Mouse (Mus musculus): ENCODE measurements around the gene Olfr1331. TPM values are rescaled to one million over a fixed set of nuclear protein-coding genes. Genes with fewer than 3 reads are reported as not detected.

Gene Olfr1331
- polyA plus RNA-seq (2015; fragmentation: Nextera tagmentation; extraction: Ambion mirVana) = not detected in 2 replicates

DNA sequence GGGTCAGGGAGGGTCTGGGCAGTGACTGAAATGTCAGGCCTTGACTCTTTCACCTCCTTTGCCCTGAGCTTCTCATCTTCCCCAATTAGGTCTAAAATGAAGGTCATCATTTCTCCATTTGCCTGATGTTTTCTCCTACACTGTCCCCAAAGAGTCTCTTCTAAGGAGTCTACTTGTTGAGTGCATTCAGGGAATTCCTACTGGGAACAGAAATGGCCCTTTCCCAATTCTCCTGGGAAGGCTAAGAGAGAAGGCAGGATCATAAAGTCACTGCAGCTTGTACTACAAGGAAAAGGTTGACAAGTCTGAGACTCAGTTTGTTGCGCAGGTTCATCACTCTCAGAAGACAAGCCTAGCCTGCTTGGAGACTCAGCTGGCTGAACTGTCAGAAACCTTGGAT lies at the start of gene Olfr1331:
Gene Olfr1331 (plus strand): TSS at position 301 of the 400 bp plus-strand sequence.
- Histone ChIP-seq H3K4me3 (ENCODE audit: low read depth, low read length) (no peak within 1 kb of the TSS), H3K27me3 (ENCODE audit: control insufficient read depth, insufficient read depth, low read length) (no peaks in the 10 kb centered on the region), H3K4me2 (replicated peaks; ENCODE audit: low read depth) (no peak within 1 kb of the TSS), H3K9me3 (ENCODE audit: control insufficient read depth, low read length) (no peaks in the 10 kb centered on the region), H3K9ac (ENCODE audit: low read length) (no peak within 1 kb of the TSS), H3K36me3 (ENCODE audit: control insufficient read depth, insufficient read depth, low read length) (no peaks in the 10 kb centered on the region), H3K4me1 (replicated peaks; ENCODE audit: control insufficient read depth, insufficient read depth) (no peaks in the 10 kb centered on the region), H3K27ac (replicated peaks) (no peak within 1 kb of the TSS)
- DNase-seq (ENCODE audit: low spot score) (no peak), ATAC-seq (ENCODE audit: low FRiP score, low TSS enrichment) (no peak)
- TF ChIP-seq CTCF (IDR thresholded peaks at IDR 0.05; ENCODE audit: low read depth) = no peak
- no peak for TF ChIP-seq EP300 (optimal IDR thresholded peaks at IDR 0.05)
- 100% methylated on average over 1 of the region's 1 CpGs for WGBS

DNA sequence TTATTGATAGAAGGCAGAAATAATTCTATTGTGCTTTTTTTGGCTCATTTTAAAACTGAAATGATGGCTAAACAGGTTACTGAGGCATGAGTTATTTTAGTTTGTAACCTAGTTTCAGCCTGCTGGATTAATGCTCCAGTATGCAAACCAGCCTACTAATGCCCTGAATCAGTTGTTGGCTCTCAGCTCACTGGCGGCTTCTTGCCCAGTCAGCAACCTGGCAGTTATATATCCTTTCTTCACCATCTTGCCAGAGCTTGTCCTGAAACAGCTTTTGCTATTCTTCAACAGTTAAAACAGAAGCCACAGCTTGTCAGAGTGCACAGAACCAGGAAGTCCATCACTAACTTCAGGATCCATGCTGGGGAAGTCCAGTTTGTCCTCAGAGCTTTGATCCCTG lies 45.5 kb upstream of the Olfr1331 start:
- ATAC-seq (ENCODE audit: low FRiP score, low TSS enrichment) = no peak
- Histone ChIP-seq H3K4me2 (replicated peaks; ENCODE audit: low read depth) (no peak overlapping the region), H3K4me3 (ENCODE audit: low read depth, low read length) (no peak overlapping the region), H3K4me1 (replicated peaks; ENCODE audit: control insufficient read depth, insufficient read depth) (no peaks in the 10 kb centered on the region), H3K27me3 (ENCODE audit: control insufficient read depth, insufficient read depth, low read length) (no peaks in the 10 kb centered on the region), H3K36me3 (ENCODE audit: control insufficient read depth, insufficient read depth, low read length) (no peaks in the 10 kb centered on the region), H3K27ac (replicated peaks) (no peak overlapping the region), H3K9me3 (ENCODE audit: control insufficient read depth, low read length) (no peaks in the 10 kb centered on the region), H3K9ac (ENCODE audit: low read length) (no peak overlapping the region)
- 70% methylated on average over 1 of the region's 1 CpGs for WGBS
- no peak for TF ChIP-seq EP300 (optimal IDR thresholded peaks at IDR 0.05)
- no peak for TF ChIP-seq CTCF (IDR thresholded peaks at IDR 0.05; ENCODE audit: low read depth)
- no peak for DNase-seq (ENCODE audit: low spot score)

DNA sequence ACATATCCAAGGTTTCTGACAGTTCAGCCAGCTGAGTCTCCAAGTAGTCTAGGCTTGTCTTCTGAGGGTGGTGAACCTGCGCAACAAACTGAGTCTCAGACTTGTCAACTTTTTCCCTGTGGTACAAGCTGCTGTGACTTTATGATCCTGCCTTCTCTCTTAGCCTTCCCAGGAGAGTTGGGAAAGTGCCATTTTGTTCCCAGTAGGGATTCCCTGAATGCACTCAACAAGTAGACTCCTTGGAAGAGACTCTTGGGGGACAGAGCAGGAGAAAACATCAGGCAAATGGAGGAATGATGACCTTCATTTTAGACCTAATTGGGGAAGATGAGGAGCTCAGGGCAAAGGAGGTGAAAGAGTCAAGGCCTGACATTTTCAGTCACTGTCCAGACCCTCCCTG lies 28.3 kb upstream of the Olfr1331 start, which contains the start of gene Olfr1333:
Gene Olfr1333 (minus strand): TSS at position 101 of the 400 bp plus-strand sequence.
- DNase-seq (ENCODE audit: low spot score) (no peak), ATAC-seq (ENCODE audit: low FRiP score, low TSS enrichment) (no peak)
- H3K27ac ChIP-seq (replicated peaks) = no peak within 1 kb of the TSS
- 100% methylated on average over 1 of the region's 1 CpGs for WGBS
- no peak within 1 kb of the TSS for H3K4me3 ChIP-seq (ENCODE audit: low read depth, low read length)
- no peaks in the 10 kb centered on the region for H3K9me3 ChIP-seq (ENCODE audit: control insufficient read depth, low read length)
- H3K4me1 ChIP-seq (replicated peaks; ENCODE audit: control insufficient read depth, insufficient read depth) = no peaks in the 10 kb centered on the region
- no peaks in the 10 kb centered on the region for H3K36me3 ChIP-seq (ENCODE audit: control insufficient read depth, insufficient read depth, low read length)
- no peak within 1 kb of the TSS for H3K9ac ChIP-seq (ENCODE audit: low read length)
- H3K4me2 ChIP-seq (replicated peaks; ENCODE audit: low read depth) = no peak within 1 kb of the TSS
- H3K27me3 ChIP-seq (ENCODE audit: control insufficient read depth, insufficient read depth, low read length) = no peaks in the 10 kb centered on the region
- no peak for TF ChIP-seq EP300 (optimal IDR thresholded peaks at IDR 0.05)
- no peak for TF ChIP-seq CTCF (IDR thresholded peaks at IDR 0.05; ENCODE audit: low read depth)

DNA sequence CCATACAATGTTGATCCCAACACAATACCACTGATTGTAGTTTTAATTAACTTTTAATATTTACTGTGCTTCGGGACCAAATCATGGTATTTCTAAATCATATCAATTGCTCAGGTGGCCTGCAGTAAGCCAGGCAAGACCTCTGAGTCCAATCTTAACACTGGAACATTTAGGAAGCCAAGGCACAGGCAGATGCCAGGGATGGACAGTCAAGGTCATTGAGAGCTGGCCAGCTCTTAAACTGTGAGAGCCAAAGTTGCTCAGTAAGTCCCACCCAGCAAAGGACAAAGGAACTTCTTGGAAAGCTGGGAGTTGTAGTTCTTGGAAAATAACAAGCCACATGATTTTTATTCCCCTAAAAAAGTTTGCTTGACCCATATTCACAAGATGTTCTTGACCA lies 2.7 kb upstream of the Olfr1331 start:
- WGBS = 83% methylated on average over 1 of the region's 1 CpGs
- DNase-seq (ENCODE audit: low spot score) = no peak
- Histone ChIP-seq H3K9me3 (ENCODE audit: control insufficient read depth, low read length) (no peaks in the 10 kb centered on the region), H3K4me1 (replicated peaks; ENCODE audit: control insufficient read depth, insufficient read depth) (no peaks in the 10 kb centered on the region), H3K36me3 (ENCODE audit: control insufficient read depth, insufficient read depth, low read length) (no peaks in the 10 kb centered on the region), H3K4me3 (ENCODE audit: low read depth, low read length) (no peak overlapping the region), H3K27me3 (ENCODE audit: control insufficient read depth, insufficient read depth, low read length) (no peaks in the 10 kb centered on the region), H3K9ac (ENCODE audit: low read length) (no peak overlapping the region), H3K4me2 (replicated peaks; ENCODE audit: low read depth) (no peak overlapping the region), H3K27ac (replicated peaks) (no peak overlapping the region)
- TF ChIP-seq CTCF (IDR thresholded peaks at IDR 0.05; ENCODE audit: low read depth) (no peak), EP300 (optimal IDR thresholded peaks at IDR 0.05) (no peak)
- ATAC-seq (ENCODE audit: low FRiP score, low TSS enrichment) = no peak

DNA sequence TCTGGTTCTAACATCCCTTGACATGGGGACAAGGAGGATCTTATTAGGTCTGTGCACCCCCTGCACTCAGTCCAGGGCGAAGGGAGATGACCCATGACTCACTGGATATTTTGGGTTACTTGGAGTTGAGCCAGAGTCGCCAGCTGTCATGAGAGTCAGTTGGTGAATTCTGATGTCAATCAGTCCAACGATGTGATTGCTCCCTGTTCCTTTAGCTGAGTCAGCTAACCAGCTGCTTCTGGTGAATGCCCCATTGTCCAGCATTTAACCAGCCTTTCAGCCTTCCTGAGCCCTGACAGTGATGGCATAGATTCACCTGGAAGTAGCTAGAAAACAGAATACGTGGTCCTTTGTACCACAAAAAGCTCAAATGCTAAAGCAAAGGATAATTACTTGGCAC lies 1.7 kb upstream of the Olfr1331 start:
- DNase-seq (ENCODE audit: low spot score) = no peak
- H3K4me2 ChIP-seq (replicated peaks; ENCODE audit: low read depth) = no peak overlapping the region
- H3K27me3 ChIP-seq (ENCODE audit: control insufficient read depth, insufficient read depth, low read length) = no peaks in the 10 kb centered on the region
- H3K9ac ChIP-seq (ENCODE audit: low read length) = no peak overlapping the region
- no peaks in the 10 kb centered on the region for H3K9me3 ChIP-seq (ENCODE audit: control insufficient read depth, low read length)
- no peaks in the 10 kb centered on the region for H3K4me1 ChIP-seq (replicated peaks; ENCODE audit: control insufficient read depth, insufficient read depth)
- no peaks in the 10 kb centered on the region for H3K36me3 ChIP-seq (ENCODE audit: control insufficient read depth, insufficient read depth, low read length)
- 67% methylated on average over 4 of the region's 4 CpGs for WGBS
- H3K27ac ChIP-seq (replicated peaks) = no peak overlapping the region
- no peak for ATAC-seq (ENCODE audit: low FRiP score, low TSS enrichment)
- no peak for TF ChIP-seq CTCF (IDR thresholded peaks at IDR 0.05; ENCODE audit: low read depth)
- TF ChIP-seq EP300 (optimal IDR thresholded peaks at IDR 0.05) = no peak
- H3K4me3 ChIP-seq (ENCODE audit: low read depth, low read length) = no peak overlapping the region

DNA sequence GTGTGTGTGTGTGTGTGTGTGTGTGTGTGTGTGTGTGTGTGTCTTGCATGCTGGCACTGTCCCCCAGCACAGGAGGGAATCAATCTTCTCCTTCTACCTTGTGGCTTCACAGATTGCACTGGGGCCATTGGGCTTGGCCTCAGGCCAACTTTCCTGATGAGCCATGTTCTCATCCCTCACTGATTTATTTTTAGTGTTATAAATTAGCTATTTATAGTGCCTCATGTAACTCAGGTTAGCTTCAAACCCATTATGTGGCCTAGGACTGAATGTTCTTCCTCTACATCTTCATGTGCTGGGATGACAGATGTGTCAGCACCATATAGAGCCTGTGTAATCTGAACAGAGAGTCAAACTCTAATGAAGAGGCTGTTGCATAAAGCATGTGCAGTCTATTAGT lies 3.1 kb downstream of the Olfr1331 start:
- H3K4me1 ChIP-seq (replicated peaks; ENCODE audit: control insufficient read depth, insufficient read depth) = no peaks in the 10 kb centered on the region
- H3K4me3 ChIP-seq (ENCODE audit: low read depth, low read length) = no peak overlapping the region
- no peaks in the 10 kb centered on the region for H3K9me3 ChIP-seq (ENCODE audit: control insufficient read depth, low read length)
- TF ChIP-seq CTCF (IDR thresholded peaks at IDR 0.05; ENCODE audit: low read depth) (no peak), EP300 (optimal IDR thresholded peaks at IDR 0.05) (no peak)
- no peak for ATAC-seq (ENCODE audit: low FRiP score, low TSS enrichment)
- no peak overlapping the region for H3K4me2 ChIP-seq (replicated peaks; ENCODE audit: low read depth)
- no peak overlapping the region for H3K27ac ChIP-seq (replicated peaks)
- no peak for DNase-seq (ENCODE audit: low spot score)
- H3K36me3 ChIP-seq (ENCODE audit: control insufficient read depth, insufficient read depth, low read length) = no peaks in the 10 kb centered on the region
- no peaks in the 10 kb centered on the region for H3K27me3 ChIP-seq (ENCODE audit: control insufficient read depth, insufficient read depth, low read length)
- H3K9ac ChIP-seq (ENCODE audit: low read length) = no peak overlapping the region
